8 mouse cellular contexts compared by ENCODE assay signal in the genomic region with DNA sequence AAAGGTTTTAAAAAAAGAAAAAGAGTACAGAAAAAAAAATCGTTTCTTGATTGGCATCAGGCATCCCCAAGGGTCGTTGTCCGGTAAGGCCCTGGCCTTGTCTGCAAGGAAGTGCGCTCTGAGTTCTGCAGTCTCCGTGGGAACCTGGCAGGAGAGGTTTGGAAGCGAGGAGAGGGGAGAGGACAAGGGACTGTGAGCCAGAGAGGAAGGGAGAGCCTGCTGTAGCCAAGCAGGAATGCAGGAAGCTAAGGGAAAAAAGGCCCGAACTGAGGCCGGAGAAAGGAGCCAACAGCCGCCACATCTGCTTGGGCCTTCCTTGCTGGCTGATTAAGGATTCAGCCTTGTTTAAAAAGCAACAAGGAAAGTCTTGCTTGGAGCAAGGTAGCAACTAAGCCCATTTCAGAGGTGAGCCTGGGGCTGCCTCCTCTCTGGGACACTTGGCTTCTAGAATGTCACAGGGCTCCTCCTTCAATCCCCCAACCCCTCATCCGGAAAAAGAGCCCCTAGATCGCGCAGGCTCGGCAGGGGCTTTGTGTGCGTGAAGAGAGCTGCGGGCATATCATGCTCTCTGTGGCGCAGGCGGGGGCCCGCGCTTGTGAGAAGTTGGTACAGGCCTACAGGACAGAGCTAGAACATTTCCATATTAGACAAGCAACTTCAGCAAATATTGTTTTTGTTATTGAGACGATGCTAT. TPM values are rescaled to one million over a fixed set of nuclear protein-coding genes. Genes with fewer than 3 reads are reported as not detected.
A peak's percentile ranks its signal among the peaks of the same experiment; 100 is the strongest.
DNase-seq lines count a peak whose midpoint lies in the region; ATAC-seq and TF ChIP-seq lines count a peak whose summit lies in the region.

No protein-coding gene starts in this region.

- no peak for TF ChIP-seq CTCF in ES-Bruce4 (IDR thresholded peaks at IDR 0.05; ENCODE audit: low read depth, low read length)

- no peak for TF ChIP-seq EP300 in ES-Bruce4 (IDR thresholded peaks at IDR 0.05; ENCODE audit: insufficient read depth, low read depth, low read length)

- no peak overlapping the region for H3K27ac ChIP-seq in ES-Bruce4 (ENCODE audit: insufficient read depth, low read length)
- H3K27ac ChIP-seq in heart, embryonic 14.5 days (replicated peaks in 1 of 2; ENCODE audit: control insufficient read depth in 1 of 2, insufficient read depth in 1 of 2, low read depth in 2 of 2, low read length in 2 of 2) = peak overlapping the region; percentile 67 to 76
- H3K27ac ChIP-seq in limb, embryonic 14.5 days (replicated peaks; ENCODE audit: low read depth, low read length) = peak overlapping the region; percentile 85

- 50% methylated on average over 20 of the region's 20 CpGs for WGBS in heart, embryonic 14.5 days
- 44% methylated on average over 20 of the region's 20 CpGs for WGBS in limb, embryonic 14.5 days

- no peaks in the 10 kb centered on the region for H3K36me3 ChIP-seq in ES-Bruce4 (ENCODE audit: control insufficient read depth, insufficient read depth, low read length, poor library complexity, severe bottlenecking)
- H3K36me3 ChIP-seq in heart, embryonic 14.5 days (ENCODE audit: control insufficient read depth, insufficient read depth, low read length) = no peaks in the 10 kb centered on the region
- H3K36me3 ChIP-seq in limb, embryonic 14.5 days (ENCODE audit: control insufficient read depth, insufficient read depth, low read length) = no peaks in the 10 kb centered on the region

- H3K4me3 ChIP-seq in ES-Bruce4 (ENCODE audit: low read depth, low read length) = peak overlapping the region; percentile 14
- no peak overlapping the region for H3K4me3 ChIP-seq in heart, embryonic 14.5 days (ENCODE audit: control insufficient read depth in 1 of 2, insufficient read depth in 1 of 2, low read depth in 1 of 2, low read length in 2 of 2)
- no peak overlapping the region for H3K4me3 ChIP-seq in limb, embryonic 14.5 days (replicated peaks; ENCODE audit: low read length)

- no peaks in the 10 kb centered on the region for H3K4me1 ChIP-seq in ES-Bruce4 (ENCODE audit: control insufficient read depth, insufficient read depth, low read length)
- peaks cover 13 to 19% of the 10 kb centered on the region in 2 experiments for H3K4me1 ChIP-seq in heart, embryonic 14.5 days (ENCODE audit: control insufficient read depth in 2 of 2, insufficient read depth in 2 of 2, low read length in 2 of 2)
- H3K4me1 ChIP-seq in limb, embryonic 14.5 days (ENCODE audit: control insufficient read depth, insufficient read depth, low read length) = peaks cover 28% of the 10 kb centered on the region

- no peaks in the 10 kb centered on the region for H3K9me3 ChIP-seq in ES-Bruce4 (replicated peaks; ENCODE audit: control insufficient read depth, insufficient read depth, low read length, poor library complexity, severe bottlenecking)
- 0 out of 2 replicates have a peak, but pooled peaks cover 4% of the 10 kb centered on the region for H3K9me3 ChIP-seq in heart, embryonic 14.5 days (ENCODE audit: control insufficient read depth, low read length)
- H3K9me3 ChIP-seq in limb, embryonic 14.5 days (ENCODE audit: control insufficient read depth, low read length) = no peaks in the 10 kb centered on the region

- TF ChIP-seq POLR2A in ES-Bruce4 (IDR thresholded peaks at IDR 0.05; ENCODE audit: insufficient read depth, low read length) = no peak
- TF ChIP-seq POLR2A in limb, embryonic 14.5 days (IDR thresholded peaks at IDR 0.05; ENCODE audit: borderline replicate concordance, extremely low read depth, insufficient read depth, insufficient read length) = no peak

- peak; percentile 60 to 74 for DNase-seq in cerebellum, postnatal 10 days
- DNase-seq in cerebellum, postnatal 4 days (ENCODE audit: low spot score in 2 of 2) = no peak
- no peak for DNase-seq in limb, embryonic 14.5 days (ENCODE audit: low spot score)
- no peak for DNase-seq in ovary, postnatal 14 days (ENCODE audit: low spot score)
- DNase-seq in embryo, embryonic 10 days (ENCODE audit: low spot score) = no peak
- no peak for DNase-seq in adrenal gland, postnatal 25 days

- no peaks in the 10 kb centered on the region for H3K27me3 ChIP-seq in ES-Bruce4 (ENCODE audit: control insufficient read depth, insufficient read depth, low read length, poor library complexity, severe bottlenecking)
- H3K27me3 ChIP-seq in heart, embryonic 14.5 days (ENCODE audit: control insufficient read depth, insufficient read depth, low read length) = no peaks in the 10 kb centered on the region
- no peaks in the 10 kb centered on the region for H3K27me3 ChIP-seq in limb, embryonic 14.5 days (ENCODE audit: control insufficient read depth, insufficient read depth, low read length)

- H3K4me2 ChIP-seq in heart, embryonic 14.5 days (ENCODE audit: low read length) = no peak overlapping the region
- no peak overlapping the region for H3K4me2 ChIP-seq in limb, embryonic 14.5 days (replicated peaks; ENCODE audit: low read depth, low read length, severe bottlenecking)

- no peak for ATAC-seq in heart, embryonic 14.5 days (ENCODE audit: insufficient number of reproducible peaks, insufficient read depth, low FRiP score, low read depth)
- ATAC-seq in limb, embryonic 14.5 days (ENCODE audit: low FRiP score, low read depth) = peak; percentile 15; the same call in 1 of the 2 replicates

- H3K9ac ChIP-seq in ES-Bruce4 (ENCODE audit: low read depth, poor library complexity, severe bottlenecking) = peak overlapping the region; percentile 21
- no peak overlapping the region; the same call in 1 of the 2 replicates for H3K9ac ChIP-seq in heart, embryonic 14.5 days (ENCODE audit: low read length)
- H3K9ac ChIP-seq in limb, embryonic 14.5 days (ENCODE audit: low read depth, low read length, severe bottlenecking) = peak overlapping the region; percentile 29; the same call in 1 of the 2 replicates

RNA-seq across cellular contexts. Expression of a gene that starts 31.6 kb away (rescaled TPM):
- polyA plus RNA-seq in ES-Bruce4 (2011; ENCODE audit: insufficient read depth, insufficient read length, low read depth, missing spikeins) = 12.8 and 13.9 TPM in 2 replicates
- 0.11 and 0.19 TPM in 2 replicates for polyA plus RNA-seq in heart, embryonic 14.5 days (2014; fragmentation: Nextera tagmentation; extraction: Ambion mirVana)
- 1.6 and 1.7 TPM in 2 replicates for polyA plus RNA-seq in limb, embryonic 14.5 days (2012; rRNA removed)
- polyA plus RNA-seq in limb, embryonic 14.5 days (2014; fragmentation: Nextera tagmentation; extraction: Ambion mirVana) = 1.5 and 2.5 TPM in 2 replicates
- 0.12 TPM in 1 of 2 replicates, not detected in the other for total RNA-seq in adrenal gland, postnatal 25 days (2021)

RNA-seq across cellular contexts. Expression of a gene that starts 34.2 kb away (rescaled TPM):
- polyA plus RNA-seq in ES-Bruce4 (2011; ENCODE audit: insufficient read depth, insufficient read length, low read depth, missing spikeins) = not detected in 2 replicates
- 0.16 TPM in 1 of 2 replicates, not detected in the other for polyA plus RNA-seq in heart, embryonic 14.5 days (2014; fragmentation: Nextera tagmentation; extraction: Ambion mirVana)
- 0.65 and 0.99 TPM in 2 replicates for polyA plus RNA-seq in limb, embryonic 14.5 days (2012; rRNA removed)
- polyA plus RNA-seq in limb, embryonic 14.5 days (2014; fragmentation: Nextera tagmentation; extraction: Ambion mirVana) = 0.84 and 0.94 TPM in 2 replicates
- total RNA-seq in adrenal gland, postnatal 25 days (2021) = 0.21 TPM in 1 of 2 replicates, not detected in the other

Comparison
In these comparisons a context has a peak if more than half of its experiments do, and no peak if none do; other contexts are left out.
1. DNase-seq: peak in cerebellum, postnatal 10 days (2 of 2); none in cerebellum, postnatal 4 days (0 of 2), limb, embryonic 14.5 days (single experiment), ovary, postnatal 14 days (single experiment), embryo, embryonic 10 days (single experiment) and adrenal gland, postnatal 25 days (single experiment).